Mouse (Mus musculus): ENCODE results near the gene Entpd7. TPM values are rescaled to one million over a fixed set of nuclear protein-coding genes. Genes with fewer than 3 reads are reported as not detected.

The Entpd7 gene
- total RNA-seq, 2 experiments from 2014 or later = 0.38 to 3.8 TPM

DNA sequence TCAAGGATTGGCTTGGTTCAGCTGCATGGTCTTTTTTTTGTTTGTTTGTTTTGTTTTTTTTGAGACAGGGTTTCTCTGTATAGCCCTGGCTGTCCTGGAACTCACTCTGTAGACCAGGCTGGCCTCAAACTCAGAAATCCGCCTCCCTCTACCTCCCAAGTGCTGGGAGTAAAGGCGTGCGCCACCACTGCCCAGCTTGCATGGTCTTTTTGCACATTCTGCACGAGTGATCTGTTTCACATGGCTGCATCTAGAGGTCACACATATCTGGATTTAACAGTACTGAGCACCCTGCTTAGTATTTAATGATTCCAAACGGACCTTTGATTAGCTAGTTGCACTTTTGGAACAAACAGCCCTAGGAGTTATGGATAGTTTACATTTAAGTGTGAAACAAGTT is 22.5 kb downstream of the Entpd7 start:
- no peak for ATAC-seq (replicated peaks; ENCODE audit: low FRiP score, poor library complexity, severe bottlenecking)

DNA sequence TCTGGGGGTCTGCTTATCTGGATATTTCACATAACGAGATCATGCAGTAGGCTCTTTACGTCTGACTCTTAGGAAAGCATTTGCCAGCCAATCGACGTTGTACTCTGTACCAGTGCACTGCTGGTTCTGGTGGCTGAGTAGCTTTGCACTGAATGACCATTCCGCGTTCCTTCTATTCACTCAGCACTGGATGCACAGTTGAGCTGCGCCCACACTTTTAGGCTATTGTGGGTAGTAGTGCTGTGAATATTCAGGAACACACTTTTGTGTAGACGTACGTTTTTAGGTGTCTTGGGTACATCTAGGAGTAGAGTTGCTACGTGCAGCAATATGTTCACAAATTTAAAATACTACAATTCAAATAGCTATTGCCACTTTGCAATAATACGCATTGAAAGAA is 30.6 kb downstream of the Entpd7 start:
- no peak for ATAC-seq (replicated peaks; ENCODE audit: low FRiP score, poor library complexity, severe bottlenecking)

GRCm38 (mm10) chr19:43722891-43723290 is 33.4 kb downstream of the Entpd7 start:
- ATAC-seq (replicated peaks; ENCODE audit: low FRiP score, poor library complexity, severe bottlenecking) = no peak

DNA sequence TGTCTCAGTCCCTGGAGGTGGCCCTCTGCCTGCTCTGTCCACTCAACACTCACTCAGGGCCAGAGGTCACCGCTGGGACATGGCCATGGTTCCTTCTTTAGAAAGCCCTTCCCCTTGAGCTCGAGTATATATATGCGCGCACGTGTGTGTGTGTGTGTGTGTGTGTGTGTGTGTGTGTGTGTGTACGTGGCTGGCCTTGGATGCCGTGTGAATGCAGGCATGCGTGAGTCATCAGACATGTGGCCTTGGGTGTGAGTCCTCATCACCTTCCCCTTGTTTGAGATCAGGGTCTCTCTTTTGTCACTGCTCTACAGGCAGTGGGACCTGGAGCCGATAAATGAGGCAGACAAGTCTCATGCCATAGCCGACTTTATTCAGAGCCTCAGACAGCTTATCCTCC is 34.0 kb downstream of the Entpd7 start:
- ATAC-seq (replicated peaks; ENCODE audit: low FRiP score, poor library complexity, severe bottlenecking) = no peak

DNA sequence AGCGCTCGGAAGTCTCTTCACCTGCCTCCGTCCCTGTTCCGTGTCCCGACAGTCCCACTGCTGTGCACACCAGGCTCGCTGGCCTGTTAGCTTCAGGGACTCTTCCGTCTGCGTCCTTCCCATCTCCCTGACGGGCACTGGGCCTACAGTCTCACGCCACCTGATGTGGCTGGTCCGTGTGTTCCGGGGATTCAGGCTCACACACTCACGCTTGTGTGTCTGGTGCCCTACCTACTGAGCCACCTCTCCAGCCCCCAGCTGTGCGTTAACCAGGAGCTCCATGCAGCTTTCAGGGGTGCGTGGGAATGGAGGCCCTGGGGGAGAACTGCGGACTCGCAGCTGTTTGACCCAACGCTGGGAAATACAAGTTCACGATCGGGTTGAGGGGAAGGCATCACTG is 34.7 kb downstream of the Entpd7 start:
- ATAC-seq (replicated peaks; ENCODE audit: low FRiP score, poor library complexity, severe bottlenecking) = no peak

DNA sequence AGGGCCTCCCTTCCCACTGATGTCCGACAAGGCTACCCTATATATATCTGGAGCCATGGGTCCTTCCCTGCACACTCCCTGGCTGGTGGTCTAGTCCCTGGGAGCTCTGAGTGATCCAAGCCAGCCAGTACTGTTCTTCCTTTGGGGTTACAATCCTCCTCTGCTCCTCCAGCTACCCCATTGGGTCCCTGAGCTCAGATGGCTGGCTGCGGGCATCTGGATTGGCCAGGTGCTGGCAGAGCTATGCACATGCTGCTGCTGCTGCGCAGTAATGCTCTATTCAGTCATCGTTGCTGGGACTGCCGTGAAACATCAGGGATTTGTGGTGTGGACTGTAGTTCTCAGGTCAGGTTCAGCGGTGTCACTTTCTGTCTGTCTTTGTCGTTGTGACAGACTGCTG is 35.3 kb downstream of the Entpd7 start:
- ATAC-seq (replicated peaks; ENCODE audit: low FRiP score, poor library complexity, severe bottlenecking) = no peak

- no peak for ATAC-seq (replicated peaks; ENCODE audit: low FRiP score, poor library complexity, severe bottlenecking)
These were observed 37.2 kb downstream of the Entpd7 start for GRCm38 (mm10) chr19:43726510-43727146.

DNA sequence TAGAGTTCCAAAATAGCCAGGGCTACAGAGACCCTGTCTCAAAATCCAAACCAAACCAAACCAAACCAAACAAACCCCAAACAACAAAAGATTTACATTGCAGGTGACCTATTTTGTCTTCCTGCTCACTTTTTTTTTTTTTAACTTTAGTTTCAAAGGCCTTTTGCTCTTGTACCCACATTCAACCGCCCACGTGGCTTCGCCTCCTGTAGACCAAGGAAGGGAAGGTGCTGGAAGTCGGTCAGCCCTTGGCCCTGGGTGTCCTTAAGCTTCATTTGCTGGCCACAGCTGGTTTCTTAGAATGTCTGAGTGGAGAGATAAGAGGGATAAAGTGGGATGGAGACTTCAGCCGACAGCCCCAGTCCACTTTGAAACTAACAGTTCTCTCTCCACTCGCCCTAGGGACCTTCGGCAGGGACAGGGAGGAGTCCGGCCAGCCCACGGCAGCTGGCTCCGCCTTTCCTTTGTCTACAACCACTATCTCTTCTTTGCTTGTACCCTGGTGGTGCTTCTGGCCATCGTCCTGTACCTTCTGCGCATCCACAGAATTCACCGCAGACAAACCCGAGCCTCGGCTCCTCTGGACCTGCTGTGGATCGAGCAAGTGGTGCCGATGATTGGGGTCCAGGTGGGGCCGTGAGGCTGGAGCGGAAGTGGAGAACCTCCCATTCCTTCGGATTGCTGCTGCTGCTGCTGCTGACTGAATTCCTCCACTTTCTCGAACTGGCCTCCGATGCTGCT is 40.0 kb downstream of the Entpd7 start:
- ATAC-seq (replicated peaks; ENCODE audit: low FRiP score, poor library complexity, severe bottlenecking) = no peak

GRCm38 (mm10) chr19:43730037-43730428 is 40.6 kb downstream of the Entpd7 start:
- ATAC-seq (replicated peaks; ENCODE audit: low FRiP score, poor library complexity, severe bottlenecking) = no peak

DNA sequence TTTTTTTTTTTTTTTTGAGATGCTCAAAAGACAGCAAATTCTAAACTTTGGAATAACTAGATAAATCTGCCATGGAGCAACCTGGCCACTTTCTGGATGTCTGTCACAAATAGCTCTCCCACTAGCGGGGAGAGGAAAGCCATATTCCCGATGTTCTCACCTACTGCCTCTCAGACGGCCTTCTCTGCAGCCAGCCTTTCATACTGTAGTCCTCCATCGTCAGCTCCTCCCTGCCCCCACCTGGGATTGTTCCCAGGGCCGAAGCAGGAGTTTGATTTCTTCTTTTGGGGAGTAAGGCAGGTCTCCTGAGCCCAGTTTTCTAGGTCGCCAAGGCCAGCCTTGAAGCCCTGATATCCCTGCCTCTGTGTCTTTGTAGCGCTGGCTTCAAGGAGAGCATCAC is 41.7 kb downstream of the Entpd7 start:
- no peak for ATAC-seq (replicated peaks; ENCODE audit: low FRiP score, poor library complexity, severe bottlenecking)

- no peak for ATAC-seq (replicated peaks; ENCODE audit: low FRiP score, poor library complexity, severe bottlenecking)
These were observed 48.9 kb downstream of the Entpd7 start for GRCm38 (mm10) chr19:43738409-43738808.

DNA sequence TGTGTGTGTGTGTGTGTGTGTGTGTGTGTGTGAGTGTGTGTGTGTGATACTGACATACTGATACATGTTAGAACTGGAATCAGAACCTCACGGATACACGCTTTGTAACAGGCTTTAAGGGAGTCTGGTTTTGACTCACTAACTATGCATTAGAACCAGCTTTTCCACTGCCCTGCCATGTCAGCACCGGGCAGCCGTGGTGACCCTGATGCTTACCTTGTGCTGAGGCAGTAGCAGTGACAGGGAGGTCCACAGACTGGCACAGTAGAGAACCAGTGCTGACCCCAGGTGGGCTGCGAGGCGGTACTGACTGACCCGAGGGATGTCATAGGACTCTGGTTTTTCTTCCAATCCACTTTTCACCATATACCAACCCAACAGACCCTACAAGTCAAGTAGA is 53.9 kb downstream of the Entpd7 start:
- ATAC-seq (replicated peaks; ENCODE audit: low FRiP score, poor library complexity, severe bottlenecking) = no peak

GRCm38 (mm10) chr19:43745740-43746139 is 56.3 kb downstream of the Entpd7 start:
- no peak for ATAC-seq (replicated peaks; ENCODE audit: low FRiP score, poor library complexity, severe bottlenecking)

GRCm38 (mm10) chr19:43747877-43748276 is 58.4 kb downstream of the Entpd7 start:
- ATAC-seq (replicated peaks; ENCODE audit: low FRiP score, poor library complexity, severe bottlenecking) = no peak

GRCm38 (mm10) chr19:43750008-43750407 is 60.5 kb downstream of the Entpd7 start:
- no peak for ATAC-seq (replicated peaks; ENCODE audit: low FRiP score, poor library complexity, severe bottlenecking)

GRCm38 (mm10) chr19:43752489-43753225 is 63.2 kb downstream of the Entpd7 start, which contains the start of the genes Cutc and Cox15:
Gene Cutc (plus strand): TSS chr19:43752996.
Gene Cox15 (minus strand): TSS chr19:43753000.
- ATAC-seq (replicated peaks; ENCODE audit: low FRiP score, poor library complexity, severe bottlenecking) = peak; percentile 93

GRCm38 (mm10) chr19:43753226-43753835 is 63.9 kb downstream of the Entpd7 start:
- peak; percentile 95 for ATAC-seq (replicated peaks; ENCODE audit: low FRiP score, poor library complexity, severe bottlenecking)

GRCm38 (mm10) chr19:43754237-43754636 is 64.8 kb downstream of the Entpd7 start:
- ATAC-seq (replicated peaks; ENCODE audit: low FRiP score, poor library complexity, severe bottlenecking) = no peak

DNA sequence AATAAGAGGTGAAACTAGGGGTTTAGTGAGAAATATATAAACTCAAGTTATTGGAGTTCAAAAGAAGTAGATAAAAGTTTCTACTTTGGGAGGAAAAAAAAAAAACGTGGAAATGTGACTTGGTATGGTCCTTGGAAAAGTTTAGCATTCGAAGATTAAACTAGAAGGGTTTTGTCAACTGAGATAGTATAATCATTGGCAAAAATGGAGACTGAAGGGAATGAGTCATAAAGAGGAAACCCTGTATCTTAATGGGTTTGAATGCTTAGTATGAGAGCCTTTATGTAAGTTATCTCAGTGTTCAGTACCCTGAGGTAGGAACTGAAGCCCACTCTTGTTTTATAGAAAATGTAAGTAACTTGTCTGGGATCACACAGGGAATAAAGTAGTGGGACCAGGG is 65.4 kb downstream of the Entpd7 start:
- ATAC-seq (replicated peaks; ENCODE audit: low FRiP score, poor library complexity, severe bottlenecking) = no peak

DNA sequence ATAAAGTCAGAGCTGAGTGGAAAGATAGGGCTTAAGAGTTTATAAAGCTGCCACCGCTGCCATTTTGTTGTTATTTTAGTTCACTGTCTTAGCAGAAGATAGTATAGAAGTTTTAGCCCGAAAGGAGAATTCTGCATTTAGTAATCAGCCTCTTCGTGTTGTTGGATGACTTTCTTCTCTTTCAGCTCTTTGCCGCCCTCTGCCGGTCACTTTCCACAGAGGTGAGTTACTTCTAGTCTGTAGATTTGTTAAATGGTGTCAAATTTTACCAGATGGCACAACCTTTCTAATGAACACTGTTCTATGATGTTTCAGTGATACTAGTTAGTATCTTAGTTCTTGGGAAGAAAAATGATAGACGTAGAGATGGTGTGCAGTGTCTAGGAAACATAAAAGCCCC is 71.0 kb downstream of the Entpd7 start:
- peak; percentile 75 for ATAC-seq (replicated peaks; ENCODE audit: low FRiP score, poor library complexity, severe bottlenecking)
